Mouse (Mus musculus): ENCODE measurements around the gene Arhgap15. TPM values are rescaled to one million over a fixed set of nuclear protein-coding genes. Genes with fewer than 3 reads are reported as not detected.

Gene Arhgap15
- polyA plus RNA-seq, 1 experiment from 2014 or later, result 0.59 TPM

DNA sequence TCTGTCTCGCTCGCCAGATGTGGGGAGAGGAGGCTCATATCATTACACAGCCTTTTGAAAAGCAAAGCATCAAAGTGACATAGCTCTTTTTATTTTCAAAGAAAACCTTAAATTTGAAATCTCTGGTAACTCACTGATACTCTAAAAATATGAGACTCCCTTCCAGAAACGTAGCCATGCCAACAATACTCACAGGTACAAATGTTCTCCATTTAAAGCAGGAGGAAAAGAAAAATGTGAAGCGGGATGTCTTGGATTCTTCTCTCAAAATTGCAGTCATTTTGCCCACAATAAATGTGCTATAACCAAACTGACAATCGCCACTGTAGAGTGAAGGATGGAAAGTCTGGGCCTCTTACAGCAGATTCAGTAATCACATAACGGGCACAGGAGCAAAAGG is 635.9 kb downstream of the Arhgap15 start:
- WGBS, result 93% methylated on average over 6 of the region's 6 CpGs
- H3K36me3 ChIP-seq, result no peaks in the 10 kb centered on the region
- no peak overlapping the region for H3K4me2 ChIP-seq (replicated peaks)
- no peaks in the 10 kb centered on the region for H3K4me1 ChIP-seq (replicated peaks)
- no peaks in the 10 kb centered on the region for H3K9me3 ChIP-seq
- H3K4me3 ChIP-seq (replicated peaks), result no peak overlapping the region
- no peak overlapping the region for H3K9ac ChIP-seq (replicated peaks)
- no peak for ATAC-seq
- H3K27me3 ChIP-seq, result no peaks in the 10 kb centered on the region
- H3K27ac ChIP-seq, result no peak overlapping the region

DNA sequence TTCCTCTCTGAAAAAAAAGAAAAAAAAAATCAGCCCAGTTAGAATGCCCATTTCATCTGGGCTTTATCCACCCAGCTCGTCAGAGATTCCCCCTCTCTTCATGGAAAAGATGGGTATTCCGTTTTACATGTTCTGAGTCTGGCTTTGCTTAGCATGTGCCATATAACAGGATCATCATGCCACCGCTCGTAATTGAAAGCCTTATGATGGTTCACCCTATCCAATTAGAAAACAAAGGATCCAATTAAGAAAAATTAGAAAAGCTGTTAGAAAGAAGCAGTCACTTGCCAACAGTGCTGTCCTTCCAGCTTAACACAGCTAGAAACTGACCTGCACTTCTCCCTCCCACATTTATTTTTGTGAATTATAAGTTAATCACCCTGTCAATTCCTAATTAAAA is 640.9 kb downstream of the Arhgap15 start:
- H3K4me1 ChIP-seq (replicated peaks), result peaks cover 6% of the 10 kb centered on the region
- H3K36me3 ChIP-seq, result no peaks in the 10 kb centered on the region
- 74% methylated on average over 4 of the region's 4 CpGs for WGBS
- H3K9ac ChIP-seq (replicated peaks), result no peak overlapping the region
- H3K4me3 ChIP-seq (replicated peaks), result no peak overlapping the region
- no peak overlapping the region for H3K4me2 ChIP-seq (replicated peaks)
- 0 out of 2 replicates have a peak, but pooled peaks cover 6% of the 10 kb centered on the region for H3K27me3 ChIP-seq
- no peak overlapping the region for H3K27ac ChIP-seq
- no peak for ATAC-seq
- H3K9me3 ChIP-seq, result no peaks in the 10 kb centered on the region

DNA sequence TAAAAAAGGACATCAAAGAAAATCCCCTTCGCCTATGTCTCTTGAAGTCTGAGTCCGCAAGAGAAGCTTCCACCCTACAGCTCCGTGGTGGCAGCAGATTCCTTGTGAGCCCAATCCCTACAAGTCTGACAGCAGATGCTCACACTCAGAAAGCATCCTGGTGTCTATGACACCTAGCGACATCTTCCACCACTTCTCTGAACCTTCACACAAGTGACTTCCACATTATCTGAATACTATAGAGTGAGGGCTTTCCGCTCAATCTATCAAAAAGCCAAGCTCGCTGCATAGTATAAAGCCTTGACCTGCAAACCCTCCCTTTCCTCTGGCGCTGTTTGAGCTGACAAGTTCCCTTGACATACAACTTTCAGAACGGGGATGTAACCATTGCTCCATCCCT is 645.2 kb downstream of the Arhgap15 start:
- WGBS, result 78% methylated on average over 8 of the region's 8 CpGs
- Histone ChIP-seq H3K4me1 (replicated peaks) (peaks cover 25% of the 10 kb centered on the region), H3K36me3 (no peaks in the 10 kb centered on the region), H3K27ac (no peak overlapping the region), H3K27me3 (0 out of 2 replicates have a peak, but pooled peaks cover 6% of the 10 kb centered on the region), H3K9me3 (no peaks in the 10 kb centered on the region), H3K9ac (replicated peaks) (no peak overlapping the region), H3K4me2 (replicated peaks) (no peak overlapping the region), H3K4me3 (replicated peaks) (no peak overlapping the region)
- ATAC-seq, result no peak

DNA sequence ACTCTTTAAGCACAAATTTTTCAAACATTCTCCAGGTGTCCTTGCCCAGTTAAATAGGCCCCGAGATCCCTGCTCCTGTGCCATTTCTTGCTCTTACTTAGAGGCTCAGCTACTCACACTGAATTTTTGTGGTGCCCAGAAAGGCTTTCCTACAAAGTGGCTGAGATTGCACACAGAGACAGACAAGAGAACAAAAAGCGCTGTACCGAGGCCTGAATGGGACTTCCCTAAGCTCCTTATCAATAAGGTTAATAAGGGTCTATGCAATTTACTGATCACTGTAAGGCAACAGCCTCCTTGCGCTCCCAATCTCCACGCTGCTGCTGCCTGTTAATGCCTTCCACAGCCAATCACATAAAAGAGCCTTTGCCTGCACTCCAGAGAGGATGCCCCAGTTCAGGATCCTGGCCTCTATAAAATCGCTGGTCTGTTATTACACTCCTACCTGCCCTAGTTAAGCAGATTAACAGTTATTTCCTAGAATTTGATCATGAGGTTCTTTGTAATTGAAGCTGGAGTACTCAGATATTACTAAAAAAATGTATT is 646.4 kb downstream of the Arhgap15 start:
- H3K36me3 ChIP-seq, result no peaks in the 10 kb centered on the region
- H3K4me3 ChIP-seq (replicated peaks), result no peak overlapping the region
- 0 out of 2 replicates have a peak, but pooled peaks cover 6% of the 10 kb centered on the region for H3K27me3 ChIP-seq
- peak; percentile 84 for ATAC-seq
- peak overlapping the region; percentile 5; the same call in 1 of the 2 replicates for H3K4me2 ChIP-seq (replicated peaks)
- H3K4me1 ChIP-seq (replicated peaks), result peaks cover 25% of the 10 kb centered on the region
- H3K9me3 ChIP-seq, result no peaks in the 10 kb centered on the region
- 8% methylated on average over 6 of the region's 6 CpGs for WGBS
- no peak overlapping the region for H3K9ac ChIP-seq (replicated peaks)
- peak overlapping the region; percentile 56; the same call in 1 of the 2 replicates for H3K27ac ChIP-seq

DNA sequence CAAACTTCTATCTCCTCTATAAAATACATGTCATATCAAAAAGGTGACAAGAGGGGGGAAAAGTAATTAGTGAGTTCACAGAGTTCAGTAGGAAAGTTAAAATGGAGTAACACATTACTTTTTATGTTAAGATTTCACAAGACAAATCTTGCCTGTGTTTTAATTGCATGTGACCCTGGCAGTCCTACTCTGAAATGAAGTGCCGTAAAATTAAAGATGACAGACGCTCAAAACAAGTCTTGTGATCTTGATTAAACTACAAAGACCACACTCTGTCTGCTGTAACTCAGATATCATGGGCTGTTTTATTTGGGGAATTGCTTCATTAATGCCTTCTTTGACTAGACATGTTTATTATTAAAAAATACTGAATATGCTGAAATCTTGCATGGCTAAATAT is 647.0 kb downstream of the Arhgap15 start:
- Histone ChIP-seq H3K4me2 (replicated peaks) (no peak overlapping the region), H3K27ac (no peak overlapping the region), H3K4me3 (replicated peaks) (no peak overlapping the region), H3K9ac (replicated peaks) (no peak overlapping the region), H3K4me1 (replicated peaks) (peaks cover 25% of the 10 kb centered on the region), H3K9me3 (no peaks in the 10 kb centered on the region), H3K27me3 (0 out of 2 replicates have a peak, but pooled peaks cover 6% of the 10 kb centered on the region), H3K36me3 (no peaks in the 10 kb centered on the region)
- no peak for ATAC-seq
- WGBS, result 51% methylated on average over 2 of the region's 2 CpGs

DNA sequence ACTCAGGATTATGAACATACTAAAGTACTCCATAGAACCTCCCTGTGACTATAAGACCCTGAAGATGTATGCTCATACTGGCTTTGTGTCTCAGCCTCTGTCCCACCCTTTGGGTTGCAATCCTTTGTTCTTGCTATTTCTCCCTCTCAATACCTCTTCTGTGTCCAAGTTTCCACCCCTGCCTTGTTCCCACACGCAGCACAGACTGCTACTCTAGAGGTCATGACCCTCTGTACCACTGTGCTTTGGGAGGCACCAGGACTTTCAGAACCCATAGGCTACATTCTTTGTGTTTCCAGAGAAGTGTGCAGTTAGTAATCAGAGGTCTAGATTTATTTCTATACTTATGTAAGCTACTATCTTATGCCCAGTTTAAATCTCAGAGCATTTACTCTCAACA is 648.6 kb downstream of the Arhgap15 start:
- Histone ChIP-seq H3K9me3 (no peaks in the 10 kb centered on the region), H3K36me3 (no peaks in the 10 kb centered on the region), H3K27ac (no peak overlapping the region), H3K4me3 (replicated peaks) (no peak overlapping the region), H3K27me3 (0 out of 2 replicates have a peak, but pooled peaks cover 8% of the 10 kb centered on the region), H3K9ac (replicated peaks) (no peak overlapping the region), H3K4me2 (replicated peaks) (no peak overlapping the region), H3K4me1 (replicated peaks) (peaks cover 25% of the 10 kb centered on the region)
- 8% methylated on average over 1 of the region's 1 CpGs for WGBS
- ATAC-seq, result no peak

DNA sequence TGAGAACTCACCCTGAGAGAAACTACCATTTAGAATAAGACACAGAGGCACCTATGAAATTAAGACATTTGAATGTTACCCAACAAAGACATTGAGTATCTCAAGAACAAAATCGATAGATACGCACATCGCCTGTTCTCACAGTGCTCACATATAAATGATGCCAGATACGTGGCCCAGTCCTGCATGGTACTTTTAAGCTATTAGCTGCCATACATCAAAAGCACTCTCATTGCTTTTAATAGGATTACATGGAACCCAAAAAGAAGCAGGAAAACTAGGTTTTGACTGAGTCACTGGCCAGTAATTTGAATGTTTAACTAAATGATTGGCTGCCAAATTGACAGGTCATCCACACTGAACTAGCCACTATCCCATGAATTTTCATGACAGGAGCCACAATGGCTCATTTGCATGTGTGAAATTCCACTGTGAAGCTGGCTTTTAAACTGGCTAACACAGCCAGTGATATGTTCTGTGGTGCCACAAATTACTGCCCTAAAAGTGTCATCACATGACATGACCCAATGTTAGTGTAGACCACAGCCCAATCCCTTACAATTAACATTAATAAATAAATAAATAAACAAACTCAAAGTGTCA is 649.2 kb downstream of the Arhgap15 start:
- no peak overlapping the region for H3K4me3 ChIP-seq (replicated peaks)
- H3K4me2 ChIP-seq (replicated peaks), result no peak overlapping the region
- no peaks in the 10 kb centered on the region for H3K36me3 ChIP-seq
- no peaks in the 10 kb centered on the region for H3K9me3 ChIP-seq
- no peak overlapping the region for H3K9ac ChIP-seq (replicated peaks)
- 0 out of 2 replicates have a peak, but pooled peaks cover 8% of the 10 kb centered on the region for H3K27me3 ChIP-seq
- 27% methylated on average over 4 of the region's 4 CpGs for WGBS
- ATAC-seq, result peak; percentile 13; the same call in 1 of the 2 replicates
- no peak overlapping the region for H3K27ac ChIP-seq
- H3K4me1 ChIP-seq (replicated peaks), result peaks cover 25% of the 10 kb centered on the region

DNA sequence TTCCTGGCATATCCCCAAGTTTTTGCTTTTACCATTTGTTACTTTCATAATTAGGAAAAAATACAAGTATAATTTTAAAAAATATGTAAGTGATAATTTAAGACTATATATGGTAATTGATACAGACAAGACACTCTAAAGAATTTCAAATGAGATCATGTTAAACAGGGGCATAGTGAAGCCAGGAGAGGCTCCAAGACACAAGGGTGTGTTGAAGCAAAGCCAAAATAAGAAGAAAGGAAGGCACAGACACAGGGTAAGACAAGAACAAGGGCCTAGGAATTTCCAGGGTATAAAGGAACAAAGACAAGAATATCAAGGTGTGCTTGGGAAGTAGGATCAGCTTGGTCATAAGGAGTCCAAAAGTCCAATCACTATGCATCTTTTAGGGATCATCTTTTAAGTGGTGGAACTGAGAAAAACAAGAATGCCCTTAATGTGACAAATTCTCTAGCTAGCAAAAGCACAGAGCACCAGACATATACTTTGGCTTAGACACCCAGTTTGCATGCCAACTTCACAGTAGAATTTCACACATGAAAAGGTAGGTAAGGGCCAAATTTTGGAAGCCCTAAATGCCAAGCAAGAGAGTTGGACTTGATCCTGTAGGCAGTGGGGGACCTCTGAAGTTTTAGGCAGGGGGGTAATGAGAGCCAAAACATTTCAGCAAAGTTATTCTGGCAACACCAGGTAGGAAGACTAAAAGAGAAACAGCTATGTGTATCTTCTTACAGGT is 650.7 kb downstream of the Arhgap15 start:
- H3K27me3 ChIP-seq, result 0 out of 2 replicates have a peak, but pooled peaks cover 2% of the 10 kb centered on the region
- H3K4me1 ChIP-seq (replicated peaks), result peaks cover 21% of the 10 kb centered on the region
- no peak overlapping the region for H3K27ac ChIP-seq
- H3K4me2 ChIP-seq (replicated peaks), result no peak overlapping the region
- no peaks in the 10 kb centered on the region for H3K9me3 ChIP-seq
- ATAC-seq, result no peak
- no peak overlapping the region for H3K9ac ChIP-seq (replicated peaks)
- H3K4me3 ChIP-seq (replicated peaks), result no peak overlapping the region
- no peaks in the 10 kb centered on the region for H3K36me3 ChIP-seq

DNA sequence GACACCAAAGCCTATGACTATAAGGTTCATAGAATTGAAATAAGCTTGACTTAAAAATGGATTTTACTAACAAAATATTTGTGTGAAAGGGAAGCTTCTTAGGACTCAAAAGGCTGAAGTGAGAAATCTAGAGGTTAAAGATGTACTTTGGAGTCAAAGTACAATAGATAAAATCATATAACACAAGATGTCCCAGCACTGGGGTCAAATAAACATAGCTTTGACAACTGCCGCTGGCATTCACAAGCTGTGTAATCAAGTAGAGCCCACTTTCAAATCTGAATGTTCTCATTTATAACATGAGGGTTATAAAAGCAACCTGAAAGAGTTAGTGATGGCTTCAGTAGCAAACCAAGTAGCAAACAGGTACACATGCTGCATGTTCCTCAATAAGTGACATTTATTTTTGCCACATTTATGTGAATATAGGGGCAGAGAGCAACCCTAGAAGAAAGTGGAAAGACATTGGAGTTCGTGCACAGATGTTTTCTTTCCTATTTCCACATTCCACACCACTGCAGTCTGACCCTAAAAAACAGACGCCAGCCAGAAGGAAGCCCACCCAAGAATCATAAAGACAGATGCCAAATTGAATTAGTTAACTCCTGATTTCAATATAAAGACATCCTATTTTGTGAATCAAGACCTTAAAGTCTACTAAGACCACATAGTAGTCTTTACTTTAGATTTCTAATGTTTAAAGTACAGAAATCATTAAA is 653.2 kb downstream of the Arhgap15 start:
- Histone ChIP-seq H3K36me3 (peaks cover 4% of the 10 kb centered on the region; the same call in 1 of the 2 replicates), H3K4me1 (replicated peaks) (peaks cover 11% of the 10 kb centered on the region), H3K9me3 (peaks cover 13% of the 10 kb centered on the region), H3K27ac (no peak overlapping the region), H3K4me3 (replicated peaks) (no peak overlapping the region), H3K27me3 (0 out of 2 replicates have a peak, but pooled peaks cover 2% of the 10 kb centered on the region), H3K9ac (replicated peaks) (no peak overlapping the region), H3K4me2 (replicated peaks) (no peak overlapping the region)
- WGBS, result 71% methylated on average over 3 of the region's 3 CpGs
- no peak for ATAC-seq

DNA sequence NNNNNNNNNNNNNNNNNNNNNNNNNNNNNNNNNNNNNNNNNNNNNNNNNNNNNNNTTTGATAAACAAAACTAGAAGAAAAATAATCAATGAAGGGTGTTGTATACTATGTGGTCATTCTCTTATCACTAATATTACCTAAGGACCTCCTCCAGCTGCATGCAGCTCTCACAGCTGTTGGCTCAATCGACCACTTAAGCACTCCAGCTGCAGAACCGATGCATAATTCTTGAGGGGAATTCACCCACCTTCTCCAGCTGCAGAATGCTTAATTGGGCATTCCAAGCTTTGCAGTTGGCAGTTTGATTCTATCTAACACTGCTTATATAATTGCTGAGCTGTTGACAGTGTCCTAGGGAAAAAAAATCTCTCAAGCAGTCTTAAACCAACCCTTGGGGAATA is 663.0 kb downstream of the Arhgap15 start:
- Histone ChIP-seq H3K4me2 (replicated peaks) (no peak overlapping the region), H3K9ac (replicated peaks) (no peak overlapping the region), H3K27me3 (no peaks in the 10 kb centered on the region), H3K27ac (no peak overlapping the region), H3K4me3 (replicated peaks) (no peak overlapping the region), H3K9me3 (0 out of 2 replicates have a peak, but pooled peaks cover 3% of the 10 kb centered on the region), H3K4me1 (replicated peaks) (peaks cover 10% of the 10 kb centered on the region; the same call in 1 of the 2 replicates), H3K36me3 (no peaks in the 10 kb centered on the region)
- WGBS, result 60% methylated on average over 2 of the region's 2 CpGs
- ATAC-seq, result no peak

DNA sequence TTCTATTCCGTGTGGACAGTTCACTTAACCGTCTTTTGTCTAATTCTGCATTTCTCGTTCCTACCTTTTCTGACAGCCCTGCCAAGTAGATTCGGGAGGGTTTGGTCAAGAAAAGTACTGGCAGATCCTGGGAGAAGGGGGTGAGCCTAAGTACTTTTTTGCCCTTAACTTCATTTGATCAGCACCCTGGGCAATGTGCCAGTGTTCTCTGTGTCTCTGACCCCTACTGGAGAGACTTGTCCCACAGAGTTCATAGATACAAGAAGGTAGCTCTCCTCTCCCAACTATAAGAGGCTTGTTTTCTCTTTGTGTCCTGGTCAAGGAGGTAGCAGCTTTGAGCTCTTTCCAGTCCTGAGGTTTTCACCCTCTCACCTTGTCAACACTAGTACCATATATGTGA is 667.7 kb downstream of the Arhgap15 start:
- Histone ChIP-seq H3K27ac (no peak overlapping the region), H3K9me3 (no peaks in the 10 kb centered on the region), H3K9ac (replicated peaks) (no peak overlapping the region), H3K4me1 (replicated peaks) (0 out of 2 replicates have a peak, but pooled peaks cover 2% of the 10 kb centered on the region), H3K27me3 (no peaks in the 10 kb centered on the region), H3K4me2 (replicated peaks) (no peak overlapping the region), H3K4me3 (replicated peaks) (no peak overlapping the region), H3K36me3 (no peaks in the 10 kb centered on the region)
- ATAC-seq, result no peak
- 88% methylated on average over 4 of the region's 4 CpGs for WGBS
